ENCODE assay signal across 11 mouse cellular contexts in the genomic region with DNA sequence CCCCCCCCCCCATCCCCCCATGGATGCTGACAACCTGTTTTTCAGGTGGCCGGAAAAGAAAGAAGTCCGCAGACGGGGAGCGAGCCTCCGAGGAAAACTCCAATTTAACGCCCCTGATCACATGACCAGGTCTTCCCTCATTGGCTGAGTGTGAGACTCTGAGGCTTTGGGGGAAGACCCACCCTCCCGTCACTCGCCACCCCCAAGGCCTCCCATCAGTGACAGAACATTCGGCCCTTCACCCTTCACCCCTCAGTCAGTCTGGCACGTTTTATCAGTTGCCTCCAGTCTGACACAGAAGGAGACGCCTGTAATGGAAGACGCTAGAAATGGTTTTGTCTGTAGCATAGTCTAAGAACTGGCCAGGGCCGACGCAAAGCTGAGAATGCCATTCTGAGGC. TPM values are rescaled to one million over a fixed set of nuclear protein-coding genes. Genes with fewer than 3 reads are reported as not detected.
DNase-seq lines count a peak whose midpoint lies in the region; ATAC-seq lines count a peak whose summit lies in the region.
"Had no signal": no experiment of that assay in that cellular context is flagged by ENCODE, and none has a peak within 500 bp of the region (broad histone marks: within the 10 kb centered on the region; RNA-seq: fewer than 3 reads in every experiment).

No protein-coding gene starts in this region.

- H3K36me3 ChIP-seq in heart, embryonic 11.5 days (ENCODE audit: control insufficient read depth, insufficient read depth, low read length) = 0 out of 2 replicates have a peak, but pooled peaks cover 2% of the 10 kb centered on the region
- peaks cover 3% of the 10 kb centered on the region; the same call in 1 of the 2 replicates for H3K36me3 ChIP-seq in limb, embryonic 11.5 days (ENCODE audit: control insufficient read depth, insufficient read depth, low read length)
- H3K36me3 ChIP-seq in neural tube, embryonic 11.5 days (ENCODE audit: control insufficient read depth, insufficient read depth, low read length) = no peaks in the 10 kb centered on the region; the same call in 1 of the 2 replicates

- no peak for DNase-seq in heart, postnatal 4 days
- DNase-seq in limb, embryonic 11.5 days (ENCODE audit: low spot score) = no peak
- peak; percentile 23 for DNase-seq in neural tube, embryonic 11.5 days (ENCODE audit: low spot score)
- DNase-seq in cerebellum, postnatal 4 days (ENCODE audit: low spot score in 2 of 2) = no peak
- DNase-seq in kidney, adult 11 months = no peak
- DNase-seq: heart, postnatal 14 days; thymus, postnatal 36 days had no signal

- peak overlapping the region; percentile 69 for H3K4me2 ChIP-seq in heart, embryonic 11.5 days
- H3K4me2 ChIP-seq in limb, embryonic 11.5 days (ENCODE audit: low read depth, severe bottlenecking) = peak overlapping the region; percentile 40
- peak overlapping the region; percentile 50 for H3K4me2 ChIP-seq in neural tube, embryonic 11.5 days (ENCODE audit: low read depth)

- no peaks in the 10 kb centered on the region for H3K27me3 ChIP-seq in heart, embryonic 11.5 days (ENCODE audit: control insufficient read depth, insufficient read depth, low read length)
- H3K27me3 ChIP-seq in limb, embryonic 11.5 days (ENCODE audit: control insufficient read depth, insufficient read depth, low read length) = no peaks in the 10 kb centered on the region
- no peaks in the 10 kb centered on the region for H3K27me3 ChIP-seq in neural tube, embryonic 11.5 days (ENCODE audit: control insufficient read depth, insufficient read depth, low read length)

- 7% methylated on average over 14 of the region's 14 CpGs for WGBS in heart, embryonic 11.5 days (ENCODE audit: insufficient replicate concordance)
- WGBS in limb, embryonic 11.5 days = 13% methylated on average over 14 of the region's 14 CpGs
- WGBS in neural tube, embryonic 11.5 days = 13% methylated on average over 14 of the region's 14 CpGs

- no peaks in the 10 kb centered on the region for H3K9me3 ChIP-seq in heart, embryonic 11.5 days (replicated peaks; ENCODE audit: control insufficient read depth, low read length)
- no peaks in the 10 kb centered on the region for H3K9me3 ChIP-seq in limb, embryonic 11.5 days (ENCODE audit: control insufficient read depth, low read length)
- H3K9me3 ChIP-seq in neural tube, embryonic 11.5 days (ENCODE audit: control insufficient read depth, low read length) = no peaks in the 10 kb centered on the region

- ATAC-seq in heart, embryonic 11.5 days (replicated peaks; ENCODE audit: insufficient number of reproducible peaks, low FRiP score, low TSS enrichment) = peak; percentile 55
- ATAC-seq in erythroblast, adult 5-6 weeks (replicated peaks; ENCODE audit: low FRiP score, poor library complexity, severe bottlenecking) = 0 out of 2 replicates have a peak, but pooled peaks have one; percentile 13
- ATAC-seq in limb, embryonic 11.5 days (ENCODE audit: insufficient number of reproducible peaks, low FRiP score, low TSS enrichment, low read depth) = no peak
- no peak for ATAC-seq in neural tube, embryonic 11.5 days (ENCODE audit: insufficient read depth, low FRiP score, low TSS enrichment)
- ATAC-seq in megakaryocyte, adult 5-6 weeks (ENCODE audit: poor library complexity, severe bottlenecking) = no peak

- H3K27ac ChIP-seq in heart, embryonic 11.5 days (ENCODE audit: low read depth, low read length) = 0 out of 2 replicates have a peak overlapping the region, but pooled peaks have one; percentile 29
- no peak overlapping the region for H3K27ac ChIP-seq in limb, embryonic 11.5 days (replicated peaks; ENCODE audit: low read depth, low read length)
- H3K27ac ChIP-seq in neural tube, embryonic 11.5 days (ENCODE audit: low read depth, low read length) = no peak overlapping the region

- peaks cover 5% of the 10 kb centered on the region; the same call in 1 of the 2 replicates for H3K4me1 ChIP-seq in heart, embryonic 11.5 days (ENCODE audit: control insufficient read depth, insufficient read depth, low read length)
- no peaks in the 10 kb centered on the region for H3K4me1 ChIP-seq in limb, embryonic 11.5 days (ENCODE audit: control insufficient read depth, insufficient read depth, low read length)
- no peaks in the 10 kb centered on the region for H3K4me1 ChIP-seq in neural tube, embryonic 11.5 days (ENCODE audit: control insufficient read depth, insufficient read depth, low read length)

- H3K4me3 ChIP-seq in heart, embryonic 11.5 days (ENCODE audit: low read depth, low read length) = peak overlapping the region; percentile 32
- H3K4me3 ChIP-seq in limb, embryonic 11.5 days (ENCODE audit: low read depth, low read length) = peak overlapping the region; percentile 17
- H3K4me3 ChIP-seq in neural tube, embryonic 11.5 days (ENCODE audit: low read depth, low read length) = 0 out of 2 replicates have a peak overlapping the region, but pooled peaks have one; percentile 18

- H3K9ac ChIP-seq in heart, embryonic 11.5 days (ENCODE audit: low read depth, low read length) = peak overlapping the region; percentile 43; the same call in 1 of the 2 replicates
- H3K9ac ChIP-seq in limb, embryonic 11.5 days (ENCODE audit: low read length) = no peak overlapping the region
- H3K9ac ChIP-seq in neural tube, embryonic 11.5 days (ENCODE audit: low read length) = peak overlapping the region; percentile 18; the same call in 1 of the 2 replicates

RNA-seq across cellular contexts. Expression of a gene that starts 29.5 kb away (rescaled TPM):
- polyA plus RNA-seq in heart, embryonic 11.5 days (2014; fragmentation: Nextera tagmentation; extraction: Ambion mirVana) = 134 and 158 TPM in 2 replicates
- 100 to 1,000 TPM; 341 to 353 TPM for total RNA-seq in heart, postnatal 4 days (2021)
- total RNA-seq in erythroblast, adult 5-6 weeks (2015; ENCODE audit: low replicate concordance) = 4.6 and 6.5 TPM in 2 replicates
- total RNA-seq in erythroblast, adult 5-6 weeks (2017; ENCODE audit: low replicate concordance) = 7.2 and 8.2 TPM in 2 replicates
- 41.0 and 45.6 TPM in 2 replicates for polyA plus RNA-seq in limb, embryonic 11.5 days (2014; fragmentation: Nextera tagmentation; extraction: Ambion mirVana)
- 49.5 and 57.7 TPM in 2 replicates for polyA plus RNA-seq in neural tube, embryonic 11.5 days (2014; fragmentation: Nextera tagmentation; extraction: Ambion mirVana)
- 7.5 and 9.0 TPM in 2 replicates for total RNA-seq in megakaryocyte, adult 5-6 weeks (2015)
- 4.1 and 5.0 TPM in 2 replicates for total RNA-seq in megakaryocyte, adult 5-6 weeks (2017)

RNA-seq across cellular contexts. Expression of a gene that starts 54.7 kb away (rescaled TPM):
- 0.11 and 0.20 TPM in 2 replicates for polyA plus RNA-seq in heart, embryonic 11.5 days (2014; fragmentation: Nextera tagmentation; extraction: Ambion mirVana)
- under 1 TPM; 0.10 to 0.11 TPM for total RNA-seq in heart, postnatal 4 days (2021)
- total RNA-seq in erythroblast, adult 5-6 weeks (2015; ENCODE audit: low replicate concordance) = not detected in 2 replicates
- total RNA-seq in erythroblast, adult 5-6 weeks (2017; ENCODE audit: low replicate concordance) = not detected in 2 replicates
- polyA plus RNA-seq in limb, embryonic 11.5 days (2014; fragmentation: Nextera tagmentation; extraction: Ambion mirVana) = 0.17 and 0.48 TPM in 2 replicates
- 0.29 and 0.31 TPM in 2 replicates for polyA plus RNA-seq in neural tube, embryonic 11.5 days (2014; fragmentation: Nextera tagmentation; extraction: Ambion mirVana)
- total RNA-seq in megakaryocyte, adult 5-6 weeks (2015) = 0.02 and 0.05 TPM in 2 replicates
- total RNA-seq in megakaryocyte, adult 5-6 weeks (2017) = not detected in 2 replicates
- total RNA-seq: neutrophil, adult 5-6 weeks had no signal

Comparison
In these comparisons a context has a peak if more than half of its experiments do, and no peak if none do; other contexts are left out.
1. ATAC-seq: peak in heart, embryonic 11.5 days (single experiment) and erythroblast, adult 5-6 weeks (single experiment); none in limb, embryonic 11.5 days (single experiment), neural tube, embryonic 11.5 days (single experiment) and megakaryocyte, adult 5-6 weeks (single experiment).
2. RNA of a gene that starts 29.5 kb away (total RNA-seq): 341 to 353 TPM in heart, postnatal 4 days; 4.1 to 9.0 TPM in megakaryocyte, adult 5-6 weeks and 4.6 to 8.2 TPM in erythroblast, adult 5-6 weeks; every median in the first group is over 10 times any median in the second.
3. Peak in every context shown above with its lines, with median percentiles within 50 percentile points of each other: H3K4me2 ChIP-seq and H3K4me3 ChIP-seq.